Mouse (Mus musculus) kidney, adult 11 months (tissue): Measurements from ENCODE around the gene Sgk1.

Experiments used
- DNase-seq: peaks from one replicate; pipeline ENCODE4 v3.0.0; 2022

Sgk1 gene

DNA sequence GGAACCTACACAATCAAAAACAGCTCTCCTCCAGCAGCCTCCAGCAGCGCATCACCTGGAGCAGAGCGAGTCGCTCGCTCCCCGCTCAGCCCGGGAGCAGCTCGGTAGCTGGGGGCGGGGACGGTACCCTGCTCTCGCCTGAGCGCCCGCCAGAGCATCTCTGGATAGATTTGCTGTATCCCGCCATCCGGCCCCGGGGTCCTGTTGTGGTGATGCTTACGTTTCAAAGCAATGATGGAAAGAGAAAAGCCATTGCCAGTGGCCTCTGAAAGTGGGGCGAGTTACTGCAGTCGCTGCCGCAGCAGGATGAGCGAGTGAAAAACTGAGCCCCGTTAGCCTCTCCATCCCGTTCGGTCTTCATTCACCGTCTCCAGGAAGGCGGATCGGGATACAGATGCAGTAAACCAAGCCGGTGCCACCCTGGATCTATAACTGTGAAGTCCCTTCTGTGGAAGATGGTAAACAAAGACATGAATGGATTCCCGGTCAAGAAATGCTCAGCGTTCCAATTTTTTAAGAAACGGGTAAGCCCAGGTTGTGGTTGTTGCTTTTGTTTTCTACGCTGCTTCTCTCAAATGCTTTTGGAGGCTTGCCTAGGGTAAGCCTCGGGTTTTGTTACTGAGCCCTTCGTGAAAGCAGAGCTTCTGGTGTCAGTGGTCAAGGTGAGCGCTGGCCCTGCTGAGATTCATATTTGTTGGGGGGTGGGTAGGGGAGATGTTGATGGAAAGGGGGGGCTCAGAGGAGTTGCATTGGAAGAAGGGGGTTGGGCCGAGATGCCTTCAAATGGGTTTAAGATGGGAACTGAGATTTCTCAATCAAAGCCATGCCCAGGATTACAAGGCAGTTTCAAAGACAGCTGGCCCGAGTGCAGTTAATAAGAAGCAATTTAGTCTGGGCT, at the start of gene Sgk1:
Gene Sgk1, plus strand, starts transcription at position 1 of the 898 bp plus-strand sequence.
- DNase-seq, result no peak

- DNase-seq, result no peak
Observed at GRCm38 (mm10) chr10:21832282-21832681, 49.7 kb upstream of the Sgk1 start.

DNA sequence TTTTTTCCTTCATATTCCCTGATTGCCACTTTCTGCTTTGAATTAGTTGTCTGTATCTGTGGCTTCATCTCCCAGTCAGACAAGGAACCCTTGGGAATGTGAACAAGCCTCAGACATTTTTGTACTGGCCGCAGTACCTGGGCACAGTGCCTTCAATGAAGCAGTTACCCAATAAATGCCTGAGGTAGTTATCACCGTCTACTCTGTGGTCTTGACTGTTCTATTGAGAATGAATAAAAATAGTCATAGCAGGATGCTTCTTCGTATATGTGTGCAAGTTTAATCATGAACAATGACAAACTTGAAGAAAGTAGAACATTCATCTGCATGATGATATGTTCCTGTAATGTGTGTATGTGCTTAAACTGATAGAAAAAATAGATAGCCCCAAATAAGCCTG, 48.2 kb upstream of the Sgk1 start:
- no peak for DNase-seq

GRCm38 (mm10) chr10:21835077-21835476, 46.9 kb upstream of the Sgk1 start:
- no peak for DNase-seq

DNA sequence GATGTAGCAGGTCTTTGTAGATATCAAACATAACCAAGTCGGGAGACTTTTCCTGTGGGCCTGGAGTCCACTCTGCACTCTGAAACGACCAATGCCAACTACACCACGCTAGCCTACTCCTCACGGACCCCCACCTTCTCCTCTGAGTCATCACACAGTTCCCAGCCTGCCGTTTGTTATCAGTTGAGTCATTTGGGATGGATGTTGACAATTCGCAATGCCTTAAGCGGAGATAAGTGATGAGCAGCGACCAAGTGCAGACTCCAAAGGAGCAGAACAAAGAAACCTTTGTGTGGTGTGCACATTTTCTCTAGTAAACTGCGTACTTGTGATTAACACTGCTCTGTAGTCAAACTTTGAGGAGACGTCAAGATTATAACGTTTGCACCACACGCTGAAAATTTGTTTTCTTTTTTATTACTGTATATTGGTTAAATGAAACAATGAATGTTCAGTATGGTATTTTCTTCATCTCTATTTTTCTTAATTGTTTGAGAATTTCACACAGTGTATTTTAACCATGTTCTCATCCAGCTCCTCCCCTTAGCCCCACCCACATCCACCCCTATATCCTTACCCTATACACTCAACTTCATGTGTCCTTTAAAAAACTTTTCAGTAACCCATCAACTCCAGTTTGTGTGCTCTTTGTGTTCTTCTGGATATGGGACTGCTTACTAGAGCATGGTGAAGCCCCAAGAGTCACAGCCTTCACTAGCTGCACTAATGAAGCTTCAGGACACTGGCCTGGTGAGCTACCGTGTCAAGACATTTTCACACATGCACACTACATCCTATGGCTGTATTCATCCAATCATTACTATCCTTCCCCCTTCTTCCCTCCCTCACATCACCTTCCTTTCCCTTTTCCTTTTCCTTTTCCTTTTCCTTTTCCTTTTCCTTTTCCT, 42.5 kb upstream of the Sgk1 start:
- DNase-seq, result no peak

- no peak for DNase-seq
Observed at GRCm38 (mm10) chr10:21843326-21843725, 38.7 kb upstream of the Sgk1 start.

GRCm38 (mm10) chr10:21843861-21844260, 38.1 kb upstream of the Sgk1 start:
- DNase-seq, result no peak

- no peak for DNase-seq
Observed at GRCm38 (mm10) chr10:21844391-21844790, 37.6 kb upstream of the Sgk1 start.

GRCm38 (mm10) chr10:21845601-21846282, 36.2 kb upstream of the Sgk1 start:
- no peak for DNase-seq

DNA sequence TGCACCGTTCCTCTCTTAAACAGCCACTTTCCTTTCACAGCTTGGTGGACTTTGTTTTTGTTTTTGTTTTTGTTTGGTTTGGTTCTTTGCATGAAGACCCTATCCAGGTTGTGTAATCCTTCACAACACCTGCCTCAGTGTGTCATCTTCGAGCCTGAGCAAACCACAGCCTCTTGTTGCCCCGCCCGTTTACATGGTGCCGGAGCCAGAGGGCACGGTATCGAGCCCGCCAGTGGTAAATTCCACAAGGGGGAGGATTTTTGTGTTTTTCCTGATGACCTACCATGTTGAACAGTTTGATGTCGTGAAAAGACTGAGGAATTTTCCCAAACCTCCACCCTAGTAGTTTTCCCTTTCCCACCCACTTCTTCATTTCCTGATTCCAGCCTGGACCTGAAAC, 35.6 kb upstream of the Sgk1 start:
- DNase-seq, result no peak

DNA sequence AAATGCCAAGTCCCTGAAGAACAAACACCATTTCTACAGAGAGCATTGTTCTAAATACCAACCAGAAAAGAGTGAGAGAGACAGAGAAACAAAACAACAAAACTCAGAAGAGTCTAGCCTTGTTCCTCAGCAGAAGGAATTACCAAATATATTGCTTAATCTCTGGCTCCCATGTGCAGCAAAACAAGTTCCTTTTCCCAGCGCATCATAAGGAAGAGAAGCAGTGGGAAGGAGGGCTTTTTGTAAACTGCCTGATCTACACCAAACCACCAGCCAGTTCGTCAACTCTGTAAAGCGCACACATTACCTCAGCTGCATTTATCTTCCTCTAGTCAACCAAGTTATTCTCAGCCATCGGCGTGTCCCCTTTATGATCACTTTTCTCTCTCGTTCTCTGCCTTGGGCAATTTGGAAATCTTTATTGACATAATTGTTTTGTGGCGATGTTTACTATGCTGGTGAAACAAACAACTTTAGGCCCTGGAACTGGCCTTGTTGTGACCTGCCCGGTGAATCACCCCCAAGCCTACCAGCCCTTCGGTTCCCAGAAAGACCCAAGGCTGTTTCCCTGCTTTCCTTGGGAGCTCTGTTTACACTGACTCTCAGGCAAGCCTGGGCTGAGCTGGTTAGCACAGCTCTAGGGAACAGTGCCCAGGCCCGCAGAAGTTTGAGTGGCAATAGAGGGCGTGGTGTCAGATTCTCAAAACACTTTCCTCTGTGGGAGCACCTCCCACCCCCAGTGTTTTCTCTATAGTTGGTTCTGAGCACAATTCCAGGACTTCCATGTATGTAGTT, 34.8 kb upstream of the Sgk1 start:
- peak; percentile 39 for DNase-seq

DNA sequence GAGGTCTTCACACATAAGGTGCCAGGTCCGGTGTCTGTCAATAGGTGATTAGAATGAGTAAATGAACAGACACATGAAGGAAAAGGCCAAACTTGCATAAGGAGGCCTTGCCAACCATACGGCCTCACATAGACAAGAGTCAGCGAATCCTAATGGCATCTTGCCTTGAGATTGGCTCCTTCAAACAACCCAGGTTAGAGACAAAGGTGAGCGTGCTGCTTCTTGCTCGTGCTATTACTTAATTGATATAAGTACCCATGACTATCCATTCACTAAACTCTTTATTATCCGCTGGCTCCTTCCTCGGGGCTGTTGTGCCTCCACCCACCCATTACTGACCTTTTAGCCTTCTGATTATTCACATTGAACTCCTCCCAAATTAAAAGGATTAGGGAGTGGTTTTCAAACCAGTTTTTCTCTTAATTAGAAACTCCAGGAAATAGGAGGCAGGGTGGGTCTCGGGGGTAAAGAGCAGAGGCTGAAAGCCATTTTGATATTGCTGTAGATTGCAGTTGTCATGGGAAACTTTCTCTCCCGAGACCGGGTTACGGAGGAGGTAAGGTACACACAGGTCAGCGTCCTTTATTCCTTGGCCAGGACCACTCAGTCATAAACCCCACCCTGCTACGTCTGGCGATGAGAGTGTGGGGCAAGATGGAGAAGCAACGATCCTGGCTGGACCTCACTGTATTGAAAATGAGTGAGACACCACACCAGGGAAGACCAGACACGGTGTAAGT, 33.9 kb upstream of the Sgk1 start:
- DNase-seq, result peak; percentile 9

DNA sequence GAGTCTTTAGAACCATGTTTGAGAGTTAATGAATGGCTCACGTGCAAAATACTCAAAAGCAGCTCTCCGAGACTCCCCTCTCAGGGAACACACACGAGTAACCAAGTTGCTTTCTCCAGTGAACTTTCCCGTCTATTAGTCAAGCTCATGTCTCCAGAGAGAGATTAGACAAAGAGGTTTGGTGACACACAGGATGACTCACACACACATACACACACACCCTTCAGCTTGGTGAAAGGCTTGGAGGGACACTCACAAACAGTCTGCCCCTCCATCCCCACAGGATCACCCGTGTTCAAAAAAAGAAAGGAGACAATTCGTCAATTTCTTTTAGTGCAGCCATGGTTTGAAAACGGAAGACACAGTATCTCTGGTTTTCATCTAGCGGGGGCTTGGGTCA, 32.7 kb upstream of the Sgk1 start:
- DNase-seq, result no peak

GRCm38 (mm10) chr10:21850330-21850729, 31.7 kb upstream of the Sgk1 start:
- DNase-seq, result no peak

- no peak for DNase-seq
Observed at GRCm38 (mm10) chr10:21853122-21853521, 28.9 kb upstream of the Sgk1 start.

DNA sequence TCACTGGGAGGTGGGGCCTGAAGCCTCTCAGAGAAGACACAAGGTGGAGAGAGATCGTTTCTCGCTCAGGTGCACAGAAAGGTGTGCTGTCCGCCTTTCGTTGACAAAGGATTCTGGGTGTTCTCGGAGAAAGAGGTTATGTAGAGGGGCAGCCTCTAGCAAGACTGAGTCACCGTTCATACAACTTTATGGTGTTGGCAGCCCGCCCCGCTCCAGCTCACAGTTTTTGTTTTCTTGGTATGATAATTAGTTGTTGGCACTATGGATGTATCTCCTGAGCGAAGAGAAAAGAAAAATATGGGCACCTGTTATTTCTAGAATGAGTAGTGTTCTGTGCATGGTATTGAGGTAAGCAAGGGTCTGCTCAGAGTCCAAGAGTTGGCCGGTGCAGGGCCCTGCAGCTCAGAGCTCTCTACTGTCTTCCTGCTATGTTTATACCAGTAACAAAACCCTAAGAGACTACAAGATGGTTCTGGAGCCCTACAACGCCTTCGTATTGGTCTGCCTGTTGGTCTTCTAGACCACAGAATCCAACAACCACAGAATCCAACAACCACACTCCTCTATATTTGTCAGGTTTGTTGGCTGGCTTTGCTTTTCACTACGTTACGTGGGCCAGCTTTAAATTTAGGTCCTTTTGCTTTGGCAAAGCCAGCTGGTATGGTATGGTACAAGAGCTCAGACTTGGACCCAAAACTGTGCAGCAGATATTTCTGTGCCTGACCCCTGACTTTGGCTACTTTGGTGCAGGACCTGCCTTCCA, 28.2 kb upstream of the Sgk1 start:
- no peak for DNase-seq

DNA sequence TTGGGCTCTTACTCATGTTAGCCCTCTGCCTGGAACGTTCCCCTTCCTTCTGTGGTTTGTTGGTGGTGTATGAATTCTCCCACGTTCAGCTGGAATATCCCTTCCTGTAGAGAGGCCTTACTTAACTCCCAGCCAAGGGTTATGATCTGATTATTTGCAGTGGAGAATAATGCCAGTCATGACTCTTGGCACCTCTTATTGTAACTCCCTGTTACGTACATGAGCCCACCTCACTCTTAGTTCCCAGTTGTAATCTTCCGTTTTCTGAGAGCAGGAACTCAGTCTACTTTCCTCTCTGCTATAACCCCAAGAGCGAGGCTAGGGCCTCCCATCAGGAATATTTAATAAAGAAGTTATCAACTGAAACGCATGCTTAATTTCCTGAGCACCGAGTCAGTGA, 26.6 kb upstream of the Sgk1 start:
- DNase-seq, result no peak

DNA sequence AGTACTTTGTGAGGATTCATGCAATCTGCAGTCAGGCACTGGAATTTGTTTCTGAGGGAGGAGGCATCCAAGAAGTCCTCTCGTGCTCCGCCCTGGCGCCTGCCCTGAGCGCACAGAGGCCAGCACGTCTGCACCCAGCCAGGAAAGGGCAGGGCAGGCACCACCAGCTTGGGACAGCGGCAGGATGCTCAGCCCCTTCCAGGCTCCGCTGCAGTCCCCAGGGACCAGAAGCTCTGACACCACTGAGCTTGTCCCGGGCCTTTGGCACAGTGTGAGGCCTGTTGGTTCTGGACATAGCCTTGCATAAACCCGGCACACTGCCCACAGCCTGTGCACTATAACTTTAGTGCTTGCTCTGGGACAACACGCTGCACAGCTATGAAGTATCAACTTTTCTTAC, 24.3 kb upstream of the Sgk1 start:
- peak; percentile 85 for DNase-seq

DNA sequence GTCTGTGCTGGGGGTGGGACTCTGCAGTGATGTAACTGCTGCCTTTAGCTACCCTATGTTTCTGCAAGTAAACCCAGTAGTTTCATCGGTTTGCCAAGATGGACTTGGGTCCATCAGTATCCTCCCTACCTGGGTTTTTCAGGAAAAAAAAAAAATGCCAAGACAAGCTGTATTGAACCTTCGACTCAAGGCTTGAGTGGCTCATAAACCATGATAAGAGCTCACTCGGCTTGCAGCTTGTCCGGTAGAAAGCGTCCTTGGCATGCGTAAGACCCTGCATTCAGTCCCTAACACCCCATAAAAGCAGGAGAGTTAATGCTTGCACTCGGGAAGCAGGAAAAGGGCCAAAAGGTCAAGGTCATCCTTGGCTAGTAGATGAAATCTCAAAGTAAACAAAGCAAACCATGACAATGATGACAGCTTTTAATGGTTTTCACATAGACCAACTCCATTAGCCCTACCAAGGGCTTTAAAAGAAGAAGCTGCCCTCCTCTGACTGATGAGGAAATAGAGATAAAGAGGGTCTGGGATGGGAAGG, 23.5 kb upstream of the Sgk1 start:
- no peak for DNase-seq

DNA sequence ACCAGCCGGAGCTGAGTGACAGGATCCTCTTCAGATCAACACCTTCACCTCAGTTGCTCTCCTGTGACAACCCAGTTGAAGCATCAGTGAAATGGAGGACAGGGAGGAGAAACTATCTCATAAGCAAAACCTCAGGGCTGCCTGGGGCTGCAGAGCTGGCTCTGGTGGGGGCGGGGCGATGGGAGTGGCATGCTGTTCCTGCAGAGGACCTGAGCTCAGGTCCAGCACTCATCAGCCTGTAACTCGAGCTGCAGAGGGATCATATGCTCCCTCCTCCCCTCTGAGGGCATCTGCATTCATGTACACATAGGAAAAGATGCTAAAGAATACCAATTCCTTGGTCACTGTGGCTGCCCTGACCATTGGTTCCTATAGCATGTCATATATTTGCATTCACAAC, 15.5 kb upstream of the Sgk1 start:
- no peak for DNase-seq

DNA sequence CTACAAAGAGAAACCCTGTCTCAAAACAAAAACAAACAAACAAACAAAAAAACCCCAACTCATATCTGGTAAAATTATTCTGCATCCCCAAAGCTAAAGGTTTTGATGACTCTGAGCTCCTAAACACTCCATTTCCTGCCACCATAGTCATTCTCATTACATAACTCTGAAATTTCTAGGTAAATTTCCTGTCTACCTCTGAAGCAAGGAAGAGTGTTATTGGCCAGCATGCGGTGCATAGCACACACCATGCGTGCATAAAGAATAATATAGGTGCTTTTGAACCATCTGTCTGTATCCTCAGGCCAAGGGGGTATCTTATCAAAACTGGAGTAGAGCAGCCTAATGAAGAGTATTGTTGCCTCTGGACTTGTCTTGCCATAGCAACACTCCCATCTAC, 13.8 kb upstream of the Sgk1 start:
- no peak for DNase-seq
